Mouse (Mus musculus) brain, adult 2 months (tissue): Measurements from ENCODE around the gene Ear6.

Experiments
- DNase-seq: peaks from one replicate; pipeline ENCODE4 v3.0.0; 2011; ENCODE audit warnings: low read depth, low spot score

The Ear6 gene

GRCm38 (mm10) chr14:51893809-51894208 is 40.3 kb downstream of the Ear6 start:
- DNase-seq = no peak

GRCm38 (mm10) chr14:51895071-51895470 is 41.6 kb downstream of the Ear6 start:
- no peak for DNase-seq

- DNase-seq = peak; percentile 26
These were observed 42.5 kb downstream of the Ear6 start for GRCm38 (mm10) chr14:51896019-51896418.

GRCm38 (mm10) chr14:51896539-51897170 is 43.2 kb downstream of the Ear6 start:
- peak; percentile 58 for DNase-seq

- no peak for DNase-seq
These were observed 45.9 kb downstream of the Ear6 start for GRCm38 (mm10) chr14:51899351-51899750.

GRCm38 (mm10) chr14:51902806-51903710 is 49.6 kb downstream of the Ear6 start:
- DNase-seq = peak; percentile 84

GRCm38 (mm10) chr14:51903782-51904181 is 50.3 kb downstream of the Ear6 start:
- DNase-seq = no peak
